Mouse (Mus musculus) CD4-positive, CD25-positive, alpha-beta regulatory T cell, adult 2 months (primary cell): ENCODE measurements around the gene Dkk3.
"Not testable (repeated sequence)": the region's sequence is repeated elsewhere in the genome, so short reads cannot be mapped to it uniquely, and the experiment has no call there.

Source experiments
- DNase-seq: peaks from one replicate; pipeline ENCODE4 v3.0.0-alpha.2; 2012; ENCODE audit warnings: low read depth, low spot score

Gene Dkk3

GRCm38 (mm10) chr7:112130660-112131059 lies 28.2 kb downstream of the Dkk3 start:
- DNase-seq = no peak

GRCm38 (mm10) chr7:112129851-112130250 lies 29.0 kb downstream of the Dkk3 start:
- no peak for DNase-seq

- DNase-seq = no peak
These were observed 30.0 kb downstream of the Dkk3 start for GRCm38 (mm10) chr7:112128810-112129209.

GRCm38 (mm10) chr7:112127954-112128353 lies 30.9 kb downstream of the Dkk3 start:
- no peak for DNase-seq

- no peak for DNase-seq
These were observed 31.7 kb downstream of the Dkk3 start for GRCm38 (mm10) chr7:112127085-112127637.

GRCm38 (mm10) chr7:112125625-112126260 lies 33.1 kb downstream of the Dkk3 start:
- no peak for DNase-seq

GRCm38 (mm10) chr7:112123612-112124011 lies 35.2 kb downstream of the Dkk3 start:
- DNase-seq = no peak

GRCm38 (mm10) chr7:112121866-112122500 lies 36.9 kb downstream of the Dkk3 start:
- no peak for DNase-seq

GRCm38 (mm10) chr7:112120861-112121810 lies 37.7 kb downstream of the Dkk3 start:
- DNase-seq = no peak

GRCm38 (mm10) chr7:112119248-112119647 lies 39.6 kb downstream of the Dkk3 start:
- DNase-seq = no peak

- DNase-seq = no peak
These were observed 40.8 kb downstream of the Dkk3 start for GRCm38 (mm10) chr7:112118086-112118485.

GRCm38 (mm10) chr7:112117501-112117900 lies 41.4 kb downstream of the Dkk3 start:
- no peak for DNase-seq

GRCm38 (mm10) chr7:112110638-112111372 lies 48.1 kb downstream of the Dkk3 start:
- DNase-seq = no peak

- DNase-seq = no peak
These were observed 50.1 kb downstream of the Dkk3 start for GRCm38 (mm10) chr7:112108757-112109156.

GRCm38 (mm10) chr7:112103816-112104215 lies 55.0 kb downstream of the Dkk3 start:
- no peak for DNase-seq

- DNase-seq = no peak
These were observed 55.9 kb downstream of the Dkk3 start for GRCm38 (mm10) chr7:112102933-112103332.

- no peak for DNase-seq
These were observed 58.0 kb downstream of the Dkk3 start for GRCm38 (mm10) chr7:112100887-112101286.

- not testable (repeated sequence) for DNase-seq
These were observed 63.9 kb downstream of the Dkk3 start for GRCm38 (mm10) chr7:112094923-112095322.

- no peak for DNase-seq
These were observed 72.7 kb downstream of the Dkk3 start for GRCm38 (mm10) chr7:112086186-112086585.

- DNase-seq = peak; percentile 85
These were observed 73.8 kb downstream of the Dkk3 start for GRCm38 (mm10) chr7:112085062-112085461.

- no peak for DNase-seq
These were observed 74.6 kb downstream of the Dkk3 start for GRCm38 (mm10) chr7:112084222-112084621.
